Mouse (Mus musculus) bone marrow macrophage, adult 2 months (primary cell): ENCODE data around the gene Nup188. TPM values are rescaled to one million over a fixed set of nuclear protein-coding genes. Genes with fewer than 3 reads are reported as not detected.

Source experiments
- H3K27ac ChIP-seq: 2 replicates; pipeline ENCODE4 v1.5.1; 2012; ENCODE audit warnings: low read depth, low read length; ENCODE audit not compliant: insufficient read depth
- H3K4me1 ChIP-seq: 2 replicates; pipeline ENCODE4 v1.6.1; 2012; ENCODE audit warnings: low read length; ENCODE audit not compliant: control insufficient read depth, insufficient read depth
- H3K4me3 ChIP-seq: 2 replicates; pipeline ENCODE4 v1.5.1; 2012; ENCODE audit warnings: mild to moderate bottlenecking, low read length, moderate library complexity; ENCODE audit not compliant: insufficient read depth
- CTCF ChIP-seq: IDR thresholded peaks from 2 replicates; pipeline ENCODE4 v1.5.1; 2012; ENCODE audit warnings: low read depth, mild to moderate bottlenecking, low read length, moderate library complexity
- POLR2A ChIP-seq: IDR thresholded peaks from 2 replicates; pipeline ENCODE4 v1.6.1; 2012; ENCODE audit warnings: mild to moderate bottlenecking, low read depth, low read length, borderline replicate concordance
- polyA plus RNA-seq: library from polyadenylated mRNA; stranded (reverse); fragments of >200 nt; gene quantifications from 2 replicates; pipeline ENCODE4 v1.2.4, GENCODE M21; 2012; ENCODE audit not compliant: missing spikeins, insufficient read depth, insufficient read length

Gene Nup188
- polyA plus RNA-seq, 1 experiment, result 16.0 TPM

DNA sequence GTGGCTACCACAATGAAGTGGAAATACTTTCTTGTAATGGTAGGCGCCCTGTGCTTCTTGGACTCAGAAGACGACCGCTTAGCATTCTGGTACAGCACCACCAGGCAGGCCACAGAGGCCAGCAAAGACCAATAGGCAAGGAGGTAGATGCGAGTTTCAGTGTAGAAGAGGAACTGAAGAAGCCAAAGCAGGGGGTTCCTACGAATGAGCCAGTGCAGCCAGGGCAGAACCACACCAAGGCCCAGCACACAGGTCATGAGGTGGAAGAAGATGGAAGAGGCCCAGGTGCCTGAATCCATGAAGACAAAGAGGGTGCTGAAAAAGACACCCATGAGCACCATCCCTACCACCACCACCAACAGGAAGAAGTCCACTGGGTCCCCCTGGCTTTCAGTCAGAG lies 1.2 kb upstream of the Nup188 start:
- TF ChIP-seq CTCF (no peak), POLR2A (no peak)
- peak overlapping the region; percentile 87 for H3K4me3 ChIP-seq
- H3K27ac ChIP-seq, result no peak overlapping the region
- peaks cover 13% of the 10 kb centered on the region for H3K4me1 ChIP-seq

- no peak for TF ChIP-seq CTCF
- no peak for TF ChIP-seq POLR2A
- Histone ChIP-seq H3K4me3 (peak overlapping the region; percentile 87), H3K27ac (no peak overlapping the region), H3K4me1 (peaks cover 13% of the 10 kb centered on the region)
Measured at GRCm38 (mm10) chr2:30285416-30286181, 598 bp upstream of the Nup188 start.

- TF ChIP-seq CTCF, result no peak
- no peak for TF ChIP-seq POLR2A
- Histone ChIP-seq H3K4me1 (peaks cover 13% of the 10 kb centered on the region), H3K4me3 (peak overlapping the region; percentile 87), H3K27ac (peak overlapping the region; percentile 50; the same call in 1 of the 2 replicates)
Measured at GRCm38 (mm10) chr2:30287027-30287373, 803 bp downstream of the Nup188 start.

- TF ChIP-seq POLR2A (no peak), CTCF (no peak)
- no peak overlapping the region for H3K4me3 ChIP-seq
Measured at GRCm38 (mm10) chr2:30299525-30299924, 13.3 kb downstream of the Nup188 start.

GRCm38 (mm10) chr2:30299966-30300365 lies 13.8 kb downstream of the Nup188 start:
- no peak overlapping the region for H3K4me3 ChIP-seq
- no peaks in the 10 kb centered on the region for H3K4me1 ChIP-seq
- TF ChIP-seq POLR2A, result no peak
- no peak for TF ChIP-seq CTCF
- H3K27ac ChIP-seq, result no peak overlapping the region

More at GRCm38 (mm10) chr2:30299525-30299924, 13.3 kb downstream of the Nup188 start:
- Histone ChIP-seq H3K4me1 (no peaks in the 10 kb centered on the region), H3K27ac (no peak overlapping the region)

GRCm38 (mm10) chr2:30306087-30306486 lies 19.9 kb downstream of the Nup188 start:
- TF ChIP-seq POLR2A (no peak), CTCF (no peak)
- no peak overlapping the region for H3K27ac ChIP-seq
- H3K4me1 ChIP-seq, result no peaks in the 10 kb centered on the region
- H3K4me3 ChIP-seq, result no peak overlapping the region

- Histone ChIP-seq H3K4me3 (no peak overlapping the region), H3K27ac (no peak overlapping the region), H3K4me1 (no peaks in the 10 kb centered on the region)
- TF ChIP-seq POLR2A (no peak), CTCF (no peak)
Measured at GRCm38 (mm10) chr2:30309351-30309750, 23.2 kb downstream of the Nup188 start.

- no peak overlapping the region for H3K27ac ChIP-seq
Measured at GRCm38 (mm10) chr2:30311481-30311880, 25.3 kb downstream of the Nup188 start.

DNA sequence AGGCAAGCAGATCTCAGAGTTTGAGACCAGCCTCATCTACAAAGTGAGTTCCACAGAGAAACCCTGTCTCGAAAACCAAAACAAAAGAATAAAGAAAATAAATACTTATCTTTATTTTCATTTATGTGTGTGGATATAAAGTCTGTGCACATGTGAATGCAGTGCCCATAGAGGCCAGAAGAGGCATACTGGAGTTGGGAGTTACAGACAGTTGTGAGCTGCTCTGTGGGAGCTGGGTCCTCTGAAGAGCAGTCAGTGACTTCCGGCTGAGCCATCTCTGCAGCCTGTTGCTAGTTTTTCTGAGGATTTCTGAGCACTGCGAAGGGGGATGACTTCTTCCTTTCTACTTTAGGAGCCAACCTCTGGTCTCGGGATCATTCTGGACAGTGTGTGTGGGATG lies 29.9 kb downstream of the Nup188 start:
- TF ChIP-seq POLR2A (no peak), CTCF (no peak)
- Histone ChIP-seq H3K27ac (no peak overlapping the region), H3K4me3 (no peak overlapping the region), H3K4me1 (no peaks in the 10 kb centered on the region)

More at GRCm38 (mm10) chr2:30311481-30311880, 25.3 kb downstream of the Nup188 start:
- TF ChIP-seq CTCF, result no peak
- no peak for TF ChIP-seq POLR2A
- Histone ChIP-seq H3K4me1 (no peaks in the 10 kb centered on the region), H3K4me3 (no peak overlapping the region)

- H3K4me3 ChIP-seq, result no peak overlapping the region
- no peak for TF ChIP-seq CTCF
- H3K27ac ChIP-seq, result no peak overlapping the region
Measured at GRCm38 (mm10) chr2:30316955-30317354, 30.8 kb downstream of the Nup188 start.

More at GRCm38 (mm10) chr2:30316955-30317354, 30.8 kb downstream of the Nup188 start:
- no peaks in the 10 kb centered on the region for H3K4me1 ChIP-seq
